Mouse (Mus musculus) embryonic facial prominence, embryonic 12.5 days (tissue): Measurements from ENCODE around the gene Poc5. TPM values are rescaled to one million over a fixed set of nuclear protein-coding genes. Genes with fewer than 3 reads are reported as not detected.

Source experiments
- ATAC-seq: fragments of 200-750 bp; cut with Nextera tagmentation; 2 replicates; pipeline ENCODE4 v1.8.0; 2017; ENCODE audit not compliant: insufficient number of reproducible peaks, insufficient read depth, low FRiP score, low TSS enrichment
- H3K27ac ChIP-seq: fragments of 300-500 bp; sonication (generic); 2 replicates; pipeline ENCODE4 v1.5.1; 2016; ENCODE audit warnings: mild to moderate bottlenecking
- H3K27me3 ChIP-seq: fragments of 300-500 bp; sonication (generic); 2 replicates; pipeline ENCODE4 v1.6.1; 2016; ENCODE audit warnings: mild to moderate bottlenecking, moderate library complexity
- H3K36me3 ChIP-seq: fragments of 300-500 bp; sonication (generic); 2 replicates; pipeline ENCODE4 v1.6.1; 2016; ENCODE audit warnings: mild to moderate bottlenecking
- H3K4me1 ChIP-seq: fragments of 300-500 bp; sonication (generic); 2 replicates; pipeline ENCODE4 v1.6.1; 2016
- H3K4me2 ChIP-seq: fragments of 300-500 bp; sonication (generic); replicated peaks from 2 replicates; pipeline ENCODE4 v1.6.1; 2016; ENCODE audit warnings: mild to moderate bottlenecking, moderate library complexity
- H3K4me3 ChIP-seq: fragments of 300-500 bp; sonication (generic); 2 replicates; pipeline ENCODE4 v1.5.1; 2016; ENCODE audit warnings: mild to moderate bottlenecking
- H3K9ac ChIP-seq: fragments of 300-500 bp; sonication (generic); 2 replicates; pipeline ENCODE4 v1.6.1; 2016; ENCODE audit warnings: mild to moderate bottlenecking, moderate library complexity
- H3K9me3 ChIP-seq: fragments of 300-500 bp; sonication (generic); 2 replicates; pipeline ENCODE4 v1.6.1; 2016; ENCODE audit warnings: mild to moderate bottlenecking, moderate library complexity
- WGBS: fragments of 180-500 bp; shearing (Covaris S2); methylation state at CpG from one replicate; pipeline ENCODE4 v1.1.7; 2016; 5-methylcytosine and 5-hydroxymethylcytosine counted together
- microRNA-seq: library from miRNA; unstranded; fragments of <30 nt; microRNA quantifications from one replicate; pipeline ENCODE4, GENCODE M21; 2017
- polyA plus RNA-seq: library from polyadenylated mRNA; unstranded; fragments of >200 nt; fragmentation: Nextera tagmentation; extraction: Ambion mirVana; gene quantifications from 2 replicates; pipeline ENCODE4 v1.2.1, GENCODE M21; 2016

Poc5 gene
- polyA plus RNA-seq, 1 experiment from 2014 or later = 19.1 TPM

GRCm38 (mm10) chr13:96458018-96458417 lies 69.9 kb downstream of the Poc5 start:
- ATAC-seq = no peak
- 71% methylated on average over 5 of the region's 5 CpGs for WGBS
- Histone ChIP-seq H3K4me3 (no peak overlapping the region), H3K27me3 (no peaks in the 10 kb centered on the region), H3K36me3 (no peaks in the 10 kb centered on the region), H3K27ac (no peak overlapping the region), H3K4me1 (no peaks in the 10 kb centered on the region), H3K9ac (no peak overlapping the region), H3K4me2 (no peak overlapping the region), H3K9me3 (no peaks in the 10 kb centered on the region)

GRCm38 (mm10) chr13:96458606-96459005 lies 70.5 kb downstream of the Poc5 start:
- ATAC-seq = no peak
- 78% methylated on average over 4 of the region's 4 CpGs for WGBS
- Histone ChIP-seq H3K9me3 (no peaks in the 10 kb centered on the region), H3K4me2 (no peak overlapping the region), H3K27ac (no peak overlapping the region), H3K4me1 (no peaks in the 10 kb centered on the region), H3K9ac (no peak overlapping the region), H3K4me3 (no peak overlapping the region), H3K27me3 (no peaks in the 10 kb centered on the region), H3K36me3 (no peaks in the 10 kb centered on the region)

GRCm38 (mm10) chr13:96462644-96463043 lies 74.5 kb downstream of the Poc5 start:
- H3K4me1 ChIP-seq = no peaks in the 10 kb centered on the region
- H3K36me3 ChIP-seq = no peaks in the 10 kb centered on the region
- H3K27me3 ChIP-seq = no peaks in the 10 kb centered on the region
- no peak for ATAC-seq
- no peak overlapping the region for H3K9ac ChIP-seq
- no peak overlapping the region for H3K4me3 ChIP-seq
- H3K4me2 ChIP-seq = no peak overlapping the region
- H3K9me3 ChIP-seq = no peaks in the 10 kb centered on the region
- 55% methylated on average over 1 of the region's 1 CpGs for WGBS
- H3K27ac ChIP-seq = no peak overlapping the region

GRCm38 (mm10) chr13:96465315-96465714 lies 77.2 kb downstream of the Poc5 start:
- no peak for ATAC-seq
- no peak overlapping the region for H3K9ac ChIP-seq
- H3K36me3 ChIP-seq = no peaks in the 10 kb centered on the region
- H3K4me3 ChIP-seq = no peak overlapping the region
- H3K4me1 ChIP-seq = no peaks in the 10 kb centered on the region
- no peak overlapping the region for H3K27ac ChIP-seq
- 53% methylated on average over 5 of the region's 5 CpGs for WGBS
- H3K4me2 ChIP-seq = no peak overlapping the region
- H3K9me3 ChIP-seq = no peaks in the 10 kb centered on the region
- H3K27me3 ChIP-seq = no peaks in the 10 kb centered on the region

Small RNAs within 50 kb of the gene (microRNA-seq; reads per million reads assigned to microRNA genes)
- gene Gm25213 = not detected

Other genes starting within 250 kb of the Poc5 start
- 0.09 TPM in 1 of 2 replicates, not detected in the other for gene Ankdd1b, start 82.9 kb downstream of the Poc5 start, polyA plus RNA-seq
- not detected in 2 replicates for gene Gm17622, start 102.4 kb downstream of the Poc5 start, polyA plus RNA-seq
- gene Polk, start 154.3 kb downstream of the Poc5 start, polyA plus RNA-seq = 11.8 and 12.3 TPM in 2 replicates
- 10.4 and 10.7 TPM in 2 replicates for gene Col4a3bp, start 154.3 kb downstream of the Poc5 start, polyA plus RNA-seq